Mouse (Mus musculus): ENCODE data around the gene Prkcd. TPM values are rescaled to one million over a fixed set of nuclear protein-coding genes. Genes with fewer than 3 reads are reported as not detected.

Gene Prkcd
- polyA plus RNA-seq, 1 experiment, result 214 TPM

DNA sequence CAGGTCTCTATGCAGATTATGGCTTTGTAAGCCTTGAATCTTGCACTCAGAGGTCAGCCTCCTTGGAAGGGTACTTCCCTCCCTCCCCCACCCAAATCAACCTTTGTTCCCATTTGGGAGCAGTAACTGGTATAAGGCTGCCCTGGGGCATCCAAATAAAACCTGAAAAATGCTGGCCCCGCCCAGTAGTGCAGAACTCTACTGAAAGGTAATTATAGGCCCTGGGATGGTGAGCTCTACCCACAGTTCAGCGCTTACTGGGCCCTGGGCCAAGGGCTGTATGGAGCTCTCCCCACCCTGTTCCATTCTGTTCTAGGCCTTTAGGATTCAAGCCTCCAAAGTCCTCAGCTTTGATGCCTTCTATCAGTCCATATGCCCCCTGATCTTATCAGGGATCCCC, 11.1 kb upstream of the Prkcd start:
- Histone ChIP-seq H3K27ac (ENCODE audit: control insufficient read depth, insufficient read depth, low read length) (no peak overlapping the region), H3K36me3 (ENCODE audit: control insufficient read depth, insufficient read depth, low read length) (no peaks in the 10 kb centered on the region), H3K4me3 (ENCODE audit: control insufficient read depth, insufficient read depth, low read length) (no peak overlapping the region), H3K27me3 (ENCODE audit: control insufficient read depth, insufficient read depth, low read length) (no peaks in the 10 kb centered on the region), H3K4me1 (replicated peaks; ENCODE audit: control insufficient read depth, insufficient read depth, low read length) (peaks cover 16% of the 10 kb centered on the region)
- DNase-seq, result no peak
- WGBS, result 91% methylated on average over 2 of the region's 2 CpGs
- TF ChIP-seq POLR2A (IDR thresholded peaks at IDR 0.05; ENCODE audit: control insufficient read depth, extremely low read depth, insufficient read depth, low read length, poor library complexity) (no peak), CTCF (IDR thresholded peaks at IDR 0.05; ENCODE audit: borderline replicate concordance, control insufficient read depth, extremely low read depth, insufficient read depth, low read length, poor library complexity) (no peak)

DNA sequence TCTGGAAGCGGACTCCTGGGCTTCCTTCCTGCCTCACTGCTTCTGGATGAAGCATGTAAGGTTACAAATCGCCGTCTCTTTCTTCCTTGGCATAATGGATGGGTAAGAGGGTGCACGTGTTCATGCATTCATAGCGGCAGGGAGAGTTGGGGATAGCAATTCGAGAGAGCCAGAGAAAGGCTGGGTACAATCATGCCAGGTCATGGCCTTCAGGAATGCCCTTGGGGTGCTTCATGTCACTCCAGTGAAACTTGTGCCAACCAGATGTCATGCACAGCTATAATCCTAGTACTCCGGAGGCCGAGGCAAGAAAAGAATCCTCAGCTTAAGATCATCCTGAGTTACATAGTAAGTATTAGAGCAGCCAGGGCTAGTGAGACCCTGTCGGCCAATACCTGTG, 10.5 kb upstream of the Prkcd start:
- DNase-seq, result no peak
- H3K27me3 ChIP-seq (ENCODE audit: control insufficient read depth, insufficient read depth, low read length), result no peaks in the 10 kb centered on the region
- 95% methylated on average over 9 of the region's 9 CpGs for WGBS
- no peak for TF ChIP-seq CTCF (IDR thresholded peaks at IDR 0.05; ENCODE audit: borderline replicate concordance, control insufficient read depth, extremely low read depth, insufficient read depth, low read length, poor library complexity)
- no peak for TF ChIP-seq POLR2A (IDR thresholded peaks at IDR 0.05; ENCODE audit: control insufficient read depth, extremely low read depth, insufficient read depth, low read length, poor library complexity)
- no peak overlapping the region for H3K27ac ChIP-seq (ENCODE audit: control insufficient read depth, insufficient read depth, low read length)
- H3K4me3 ChIP-seq (ENCODE audit: control insufficient read depth, insufficient read depth, low read length), result no peak overlapping the region
- no peaks in the 10 kb centered on the region for H3K36me3 ChIP-seq (ENCODE audit: control insufficient read depth, insufficient read depth, low read length)
- H3K4me1 ChIP-seq (replicated peaks; ENCODE audit: control insufficient read depth, insufficient read depth, low read length), result peaks cover 14% of the 10 kb centered on the region

DNA sequence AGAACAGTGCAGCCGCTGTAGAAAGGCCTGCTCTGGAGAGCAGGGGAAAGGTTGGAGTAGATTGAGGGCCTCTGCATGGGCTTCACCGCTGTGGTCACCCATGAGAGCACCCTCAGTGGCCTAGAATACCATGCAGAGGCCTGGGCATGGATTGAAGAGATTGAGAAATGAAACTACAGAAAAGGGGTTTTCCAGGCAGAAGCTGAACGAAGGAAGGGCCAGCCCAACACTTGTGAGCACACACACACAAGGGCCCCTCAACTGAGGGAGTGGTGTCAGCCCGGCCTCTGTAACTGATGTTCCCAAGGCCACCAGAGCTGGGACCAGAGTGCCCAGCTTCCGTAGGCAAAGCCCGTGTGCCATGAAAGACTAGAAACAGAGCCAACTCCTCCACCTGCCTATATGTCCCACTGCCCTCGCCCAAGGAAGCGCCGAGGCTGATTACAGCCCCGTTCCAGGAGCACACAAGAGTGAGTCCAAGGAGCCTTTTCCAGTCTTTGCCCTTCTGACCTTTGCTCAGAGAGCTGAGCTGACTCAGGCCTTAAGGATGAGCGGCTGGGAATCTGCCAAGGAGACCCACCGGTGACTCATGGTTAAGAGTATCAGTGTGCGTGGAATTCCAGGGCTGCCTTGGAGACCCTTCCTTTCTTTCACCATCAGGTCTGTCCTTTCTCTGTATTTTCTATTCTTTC, 9.4 kb upstream of the Prkcd start:
- H3K4me3 ChIP-seq (ENCODE audit: control insufficient read depth, insufficient read depth, low read length), result no peak overlapping the region
- no peak overlapping the region for H3K27ac ChIP-seq (ENCODE audit: control insufficient read depth, insufficient read depth, low read length)
- WGBS, result 94% methylated on average over 13 of the region's 13 CpGs
- no peak for DNase-seq
- TF ChIP-seq CTCF (IDR thresholded peaks at IDR 0.05; ENCODE audit: borderline replicate concordance, control insufficient read depth, extremely low read depth, insufficient read depth, low read length, poor library complexity), result no peak
- H3K27me3 ChIP-seq (ENCODE audit: control insufficient read depth, insufficient read depth, low read length), result no peaks in the 10 kb centered on the region
- H3K4me1 ChIP-seq (replicated peaks; ENCODE audit: control insufficient read depth, insufficient read depth, low read length), result peaks cover 17% of the 10 kb centered on the region
- no peaks in the 10 kb centered on the region for H3K36me3 ChIP-seq (ENCODE audit: control insufficient read depth, insufficient read depth, low read length)

DNA sequence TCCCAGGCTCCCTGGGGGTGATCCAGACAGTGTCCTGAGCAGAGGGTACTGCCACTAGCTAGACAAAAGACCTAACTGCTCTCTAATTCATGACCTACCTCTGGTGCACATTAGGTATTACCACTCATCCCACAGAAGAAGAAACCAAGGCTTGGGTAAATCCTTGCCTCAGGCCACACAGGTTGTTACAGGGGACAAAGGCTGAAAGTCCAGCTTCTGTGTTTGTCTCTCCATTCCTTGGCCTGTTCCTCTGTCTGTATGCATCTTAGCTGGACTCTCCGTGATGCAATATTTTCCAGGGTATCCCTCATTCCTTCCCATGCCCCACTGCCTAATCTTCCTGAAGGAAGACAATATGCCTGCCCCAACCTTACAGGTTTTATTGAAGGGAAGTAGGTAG, 8.4 kb upstream of the Prkcd start:
- H3K4me3 ChIP-seq (ENCODE audit: control insufficient read depth, insufficient read depth, low read length), result no peak overlapping the region
- TF ChIP-seq CTCF (IDR thresholded peaks at IDR 0.05; ENCODE audit: borderline replicate concordance, control insufficient read depth, extremely low read depth, insufficient read depth, low read length, poor library complexity), result no peak
- TF ChIP-seq POLR2A (IDR thresholded peaks at IDR 0.05; ENCODE audit: control insufficient read depth, extremely low read depth, insufficient read depth, low read length, poor library complexity), result no peak
- H3K4me1 ChIP-seq (replicated peaks; ENCODE audit: control insufficient read depth, insufficient read depth, low read length), result peaks cover 17% of the 10 kb centered on the region
- no peaks in the 10 kb centered on the region for H3K27me3 ChIP-seq (ENCODE audit: control insufficient read depth, insufficient read depth, low read length)
- 94% methylated on average over 1 of the region's 1 CpGs for WGBS
- DNase-seq, result no peak
- H3K27ac ChIP-seq (ENCODE audit: control insufficient read depth, insufficient read depth, low read length), result no peak overlapping the region
- no peaks in the 10 kb centered on the region for H3K36me3 ChIP-seq (ENCODE audit: control insufficient read depth, insufficient read depth, low read length)

DNA sequence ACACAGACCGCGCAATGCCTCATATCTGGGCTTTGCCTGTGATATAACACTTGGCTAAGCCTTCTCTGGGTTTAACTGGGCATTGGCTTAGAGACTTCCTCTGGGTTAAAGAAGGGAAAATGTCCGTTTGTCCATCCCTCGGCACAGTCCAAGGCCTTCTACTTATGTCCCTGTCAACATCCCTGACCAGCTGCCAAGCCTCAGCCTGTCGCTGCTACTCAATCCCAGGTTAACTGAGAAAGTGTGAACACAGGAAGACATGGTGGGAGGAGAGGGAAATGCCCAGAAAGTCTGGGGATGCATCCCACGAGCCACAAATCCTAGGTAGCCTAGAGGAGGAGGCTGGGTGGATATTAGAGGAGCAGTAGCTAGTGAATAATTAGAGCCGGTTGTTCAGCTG, 7.7 kb upstream of the Prkcd start:
- Histone ChIP-seq H3K27ac (ENCODE audit: control insufficient read depth, insufficient read depth, low read length) (no peak overlapping the region), H3K36me3 (ENCODE audit: control insufficient read depth, insufficient read depth, low read length) (no peaks in the 10 kb centered on the region), H3K4me1 (replicated peaks; ENCODE audit: control insufficient read depth, insufficient read depth, low read length) (peaks cover 17% of the 10 kb centered on the region), H3K27me3 (ENCODE audit: control insufficient read depth, insufficient read depth, low read length) (no peaks in the 10 kb centered on the region), H3K4me3 (ENCODE audit: control insufficient read depth, insufficient read depth, low read length) (no peak overlapping the region)
- 94% methylated on average over 7 of the region's 7 CpGs for WGBS
- no peak for DNase-seq
- no peak for TF ChIP-seq POLR2A (IDR thresholded peaks at IDR 0.05; ENCODE audit: control insufficient read depth, extremely low read depth, insufficient read depth, low read length, poor library complexity)

DNA sequence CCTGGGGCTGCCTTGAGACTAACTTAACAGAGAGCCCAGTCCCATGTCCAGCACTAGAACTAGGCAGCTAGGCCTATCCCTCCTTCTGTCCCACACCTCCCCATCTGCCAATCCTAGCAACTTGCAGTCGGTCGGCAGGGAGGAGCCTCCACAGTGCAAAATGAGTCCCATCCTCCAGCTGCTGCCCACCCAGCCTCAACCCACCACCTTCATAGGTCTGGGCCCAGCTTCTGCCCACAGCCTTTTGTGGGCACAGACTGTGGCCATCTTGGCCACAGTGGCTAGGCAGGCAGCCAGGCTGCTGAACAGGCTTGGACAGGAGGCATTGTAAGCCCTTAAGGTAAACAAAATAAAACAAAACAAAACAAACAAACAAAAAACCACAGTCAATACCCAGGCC, 5.8 kb upstream of the Prkcd start:
- peaks cover 18% of the 10 kb centered on the region for H3K4me1 ChIP-seq (replicated peaks; ENCODE audit: control insufficient read depth, insufficient read depth, low read length)
- no peak overlapping the region for H3K4me3 ChIP-seq (ENCODE audit: control insufficient read depth, insufficient read depth, low read length)
- TF ChIP-seq CTCF (IDR thresholded peaks at IDR 0.05; ENCODE audit: borderline replicate concordance, control insufficient read depth, extremely low read depth, insufficient read depth, low read length, poor library complexity) (no peak), POLR2A (IDR thresholded peaks at IDR 0.05; ENCODE audit: control insufficient read depth, extremely low read depth, insufficient read depth, low read length, poor library complexity) (no peak)
- H3K27ac ChIP-seq (ENCODE audit: control insufficient read depth, insufficient read depth, low read length), result no peak overlapping the region
- H3K36me3 ChIP-seq (ENCODE audit: control insufficient read depth, insufficient read depth, low read length), result no peaks in the 10 kb centered on the region
- no peaks in the 10 kb centered on the region for H3K27me3 ChIP-seq (ENCODE audit: control insufficient read depth, insufficient read depth, low read length)
- DNase-seq, result no peak
- whole genome bisulfite sequencing, result 61% methylated on average over 2 of the region's 2 CpGs

Measured in thymus, adult 2 months (tissue).